Mouse (Mus musculus) heart, postnatal 0 days (tissue): Measurements from ENCODE around the gene Rbfox3. TPM values are rescaled to one million over a fixed set of nuclear protein-coding genes. Genes with fewer than 3 reads are reported as not detected.

Source experiments
- ATAC-seq: fragments of 200-750 bp; cut with Nextera tagmentation; 2 replicates; pipeline ENCODE4 v1.8.0; 2017; ENCODE audit warnings: low read depth, moderate number of reproducible peaks, moderate library complexity; ENCODE audit not compliant: insufficient read depth
- DNase-seq: peaks from one replicate; pipeline ENCODE4 v3.0.0-alpha.2; 2016; ENCODE audit warnings: low spot score
- H3K27ac ChIP-seq: fragments of 300-500 bp; sonication (generic); 2 replicates; pipeline ENCODE4 v1.5.1; 2014; ENCODE audit warnings: low read depth, mild to moderate bottlenecking
- H3K27me3 ChIP-seq: fragments of 300-500 bp; sonication (generic); 2 replicates; pipeline ENCODE4 v1.6.1; 2014; ENCODE audit warnings: low read length, mixed read lengths; ENCODE audit not compliant: control insufficient read depth, insufficient read depth
- H3K36me3 ChIP-seq: fragments of 300-500 bp; sonication (generic); replicated peaks from 2 replicates; pipeline ENCODE4 v1.6.1; 2014; ENCODE audit warnings: low read length, mixed read lengths; ENCODE audit not compliant: control insufficient read depth, insufficient read depth
- H3K4me1 ChIP-seq: fragments of 300-500 bp; sonication (generic); 2 replicates; pipeline ENCODE4 v1.6.1; 2014; ENCODE audit warnings: antibody characterized with exemption; ENCODE audit not compliant: control insufficient read depth, insufficient read depth
- H3K4me2 ChIP-seq: fragments of 300-500 bp; sonication (generic); 2 replicates; pipeline ENCODE4 v1.6.1; 2014; ENCODE audit warnings: low read depth, mild to moderate bottlenecking, low read length, moderate library complexity
- H3K4me3 ChIP-seq: fragments of 300-500 bp; sonication (generic); 2 replicates; pipeline ENCODE4 v1.5.1; 2014; ENCODE audit warnings: low read depth, low read length
- H3K9ac ChIP-seq: fragments of 300-500 bp; sonication (generic); replicated peaks from 2 replicates; pipeline ENCODE4 v1.6.1; 2014; ENCODE audit warnings: low read depth, low read length, mixed read lengths
- H3K9me3 ChIP-seq: fragments of 300-500 bp; sonication (generic); replicated peaks from 2 replicates; pipeline ENCODE4 v1.6.1; 2016; ENCODE audit warnings: low read length; ENCODE audit not compliant: control insufficient read depth
- CTCF ChIP-seq: IDR thresholded peaks from 2 replicates; pipeline ENCODE4 v1.5.1; 2016; ENCODE audit warnings: antibody characterized with exemption, control low read depth, low read depth
- EP300 ChIP-seq: IDR thresholded peaks from 2 replicates; pipeline ENCODE4 v1.6.1; 2016; ENCODE audit warnings: antibody characterized with exemption, low read depth
- WGBS: fragments of 180-500 bp; shearing (Covaris S2); extraction: QIAGEN DNeasy Blood & Tissue Kit; methylation state at CpG from one replicate; pipeline ENCODE4 v1.1.7; 2014; 5-methylcytosine and 5-hydroxymethylcytosine counted together
- polyA plus RNA-seq: library from polyadenylated mRNA; unstranded; fragments of >200 nt; fragmentation: Nextera tagmentation; extraction: Ambion mirVana; gene quantifications from 2 replicates; pipeline ENCODE4 v1.2.1, GENCODE M21; 2015
- total RNA-seq: library from RNA; depleted of rRNA; stranded (reverse); fragments of >200 nt; gene quantifications from 2 replicates; pipeline ENCODE4 v1.2.3, GENCODE M21; 2014; ENCODE audit warnings: low replicate concordance

Rbfox3 gene
- total and polyA plus RNA-seq, 2 experiments from 2014 or later: 0.08 to 1.2 TPM

GRCm38 (mm10) chr11:118620869-118621268, 290.5 kb downstream of the Rbfox3 start:
- no peak overlapping the region for H3K4me2 ChIP-seq
- no peak for ATAC-seq
- no peaks in the 10 kb centered on the region for H3K9me3 ChIP-seq
- H3K9ac ChIP-seq: no peak overlapping the region
- no peak overlapping the region for H3K4me3 ChIP-seq
- DNase-seq: no peak
- no peaks in the 10 kb centered on the region for H3K4me1 ChIP-seq
- H3K36me3 ChIP-seq: no peaks in the 10 kb centered on the region
- 73% methylated on average over 4 of the region's 4 CpGs for WGBS
- TF ChIP-seq CTCF: no peak
- TF ChIP-seq EP300: no peak
- H3K27ac ChIP-seq: no peak overlapping the region
- H3K27me3 ChIP-seq: no peaks in the 10 kb centered on the region

- Histone ChIP-seq H3K9me3 (no peaks in the 10 kb centered on the region), H3K27me3 (peaks cover 15% of the 10 kb centered on the region; the same call in 1 of the 2 replicates), H3K4me3 (no peak overlapping the region), H3K4me1 (no peaks in the 10 kb centered on the region), H3K9ac (no peak overlapping the region), H3K27ac (no peak overlapping the region), H3K36me3 (no peaks in the 10 kb centered on the region), H3K4me2 (no peak overlapping the region)
- no peak for ATAC-seq
- TF ChIP-seq EP300 (no peak), CTCF (no peak)
- no peak for DNase-seq
- 64% methylated on average over 4 of the region's 4 CpGs for WGBS
These were observed 297.3 kb downstream of the Rbfox3 start for GRCm38 (mm10) chr11:118614126-118614525.

- Histone ChIP-seq H3K4me1 (no peaks in the 10 kb centered on the region), H3K36me3 (no peaks in the 10 kb centered on the region), H3K4me3 (no peak overlapping the region), H3K9ac (no peak overlapping the region), H3K4me2 (no peak overlapping the region), H3K27ac (no peak overlapping the region), H3K27me3 (peaks cover 20% of the 10 kb centered on the region; the same call in 1 of the 2 replicates), H3K9me3 (no peaks in the 10 kb centered on the region)
- DNase-seq: no peak
- TF ChIP-seq EP300: no peak
- no peak for TF ChIP-seq CTCF
- WGBS: 4% methylated on average over 13 of the region's 14 CpGs
- ATAC-seq: no peak
These were observed 301.3 kb downstream of the Rbfox3 start for GRCm38 (mm10) chr11:118610128-118610527.

- Histone ChIP-seq H3K36me3 (no peaks in the 10 kb centered on the region), H3K4me1 (no peaks in the 10 kb centered on the region), H3K27me3 (peaks cover 20% of the 10 kb centered on the region; the same call in 1 of the 2 replicates), H3K27ac (no peak overlapping the region), H3K4me3 (no peak overlapping the region), H3K4me2 (no peak overlapping the region), H3K9me3 (no peaks in the 10 kb centered on the region), H3K9ac (no peak overlapping the region)
- ATAC-seq (no peak), DNase-seq (no peak)
- TF ChIP-seq EP300 (no peak), CTCF (no peak)
- 8% methylated on average over 17 of the region's 17 CpGs for WGBS
These were observed 302.0 kb downstream of the Rbfox3 start for GRCm38 (mm10) chr11:118609236-118610000.

- Histone ChIP-seq H3K4me3 (no peak overlapping the region), H3K27me3 (peaks cover 20% of the 10 kb centered on the region; the same call in 1 of the 2 replicates), H3K4me1 (no peaks in the 10 kb centered on the region), H3K9me3 (no peaks in the 10 kb centered on the region), H3K9ac (no peak overlapping the region), H3K27ac (no peak overlapping the region), H3K4me2 (no peak overlapping the region), H3K36me3 (no peaks in the 10 kb centered on the region)
- DNase-seq (no peak), ATAC-seq (no peak)
- TF ChIP-seq CTCF: no peak
- no peak for TF ChIP-seq EP300
- WGBS: 44% methylated on average over 8 of the region's 8 CpGs
These were observed 303.5 kb downstream of the Rbfox3 start for GRCm38 (mm10) chr11:118607927-118608326.
